Mouse (Mus musculus): ENCODE results near the gene 2310057N15Rik. TPM values are rescaled to one million over a fixed set of nuclear protein-coding genes. Genes with fewer than 3 reads are reported as not detected.

The 2310057N15Rik gene
- not detected in 2 replicates for polyA plus RNA-seq (2012; ENCODE audit: low replicate concordance)

GRCm38 (mm10) chr16:88774106-88774505 lies at the start of gene 2310057N15Rik:
TSS of gene 2310057N15Rik (minus strand) at chr16:88774206.

DNA sequence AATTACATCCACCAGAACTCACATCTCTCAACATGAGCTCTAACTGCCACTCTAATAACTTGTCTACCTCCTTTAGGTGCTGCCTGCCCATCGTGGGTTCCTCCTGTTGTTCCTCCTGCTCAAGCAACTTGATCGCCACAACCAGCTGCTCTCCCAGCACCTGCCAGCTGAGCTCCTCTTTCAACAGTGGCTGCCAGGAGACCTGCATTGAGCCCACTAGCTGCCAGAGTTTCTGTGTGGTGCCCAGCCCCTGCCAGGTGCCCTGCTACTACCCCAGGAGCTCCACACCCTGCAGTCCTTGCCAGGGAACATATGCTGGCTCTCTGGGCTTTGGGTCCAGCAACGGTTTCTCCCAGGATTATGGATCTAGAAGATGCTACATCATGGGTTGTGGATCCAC lies 46.1 kb upstream of the 2310057N15Rik start, which contains the start of gene Krtap15:
TSS of gene Krtap15 (plus strand) at position 150 of the 400 bp plus-strand sequence.

DNA sequence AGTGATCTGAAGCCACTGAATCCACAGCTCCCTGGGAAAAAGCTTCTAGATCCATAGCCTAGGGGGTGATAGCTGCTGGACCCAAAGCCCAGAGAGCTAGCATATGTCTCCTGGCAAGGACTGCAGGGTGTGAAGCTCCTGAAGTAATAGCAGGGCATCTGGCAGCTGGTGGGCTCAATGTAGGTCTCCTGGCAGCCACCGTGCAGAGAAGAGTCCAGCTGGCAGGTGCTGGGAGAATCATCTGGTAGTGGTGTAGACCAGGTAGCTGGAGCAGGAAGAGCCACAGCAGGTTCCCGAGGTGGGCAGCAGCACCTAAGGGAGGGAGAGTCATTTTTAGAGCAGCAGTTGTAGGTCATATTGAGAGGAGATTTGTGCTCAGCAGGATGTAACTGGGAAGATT lies 37.8 kb upstream of the 2310057N15Rik start, which contains the start of gene Gm20741:
TSS of gene Gm20741 (minus strand) at position 394 of the 400 bp plus-strand sequence.

GRCm38 (mm10) chr16:88777596-88777995 lies 3.6 kb upstream of the 2310057N15Rik start, which contains the start of gene Gm5965:
TSS of gene Gm5965 (plus strand) at chr16:88777896.

GRCm38 (mm10) chr16:88758547-88758946 lies 15.5 kb downstream of the 2310057N15Rik start, which contains the start of gene 2310034C09Rik:
TSS of gene 2310034C09Rik (plus strand) at chr16:88758847.

GRCm38 (mm10) chr16:88751535-88751934 lies 22.5 kb downstream of the 2310057N15Rik start, which contains the start of gene Krtap13:
TSS of gene Krtap13 (minus strand) at chr16:88751635.

DNA sequence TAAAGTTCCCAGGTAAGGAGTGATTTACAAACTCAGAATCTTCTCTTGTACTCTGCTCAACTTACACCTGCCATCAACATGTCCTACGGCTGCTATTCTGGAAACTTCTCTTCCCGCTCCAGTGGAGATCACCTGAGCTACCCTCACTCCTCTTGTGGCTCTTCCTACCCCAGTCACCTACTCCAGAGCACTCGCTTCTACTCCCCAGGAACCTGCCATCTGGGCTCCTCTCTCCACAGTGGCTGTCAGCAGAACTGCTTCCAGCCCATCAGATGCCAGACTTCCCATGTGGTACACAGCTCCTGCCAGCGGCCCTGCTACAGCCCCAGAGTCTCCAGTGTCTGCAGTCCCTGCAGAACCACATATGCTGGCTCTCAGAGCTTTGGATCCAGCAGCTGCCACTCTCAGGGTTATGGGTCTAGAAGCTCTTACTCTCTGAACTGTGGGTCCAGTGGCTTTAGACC lies 45.2 kb downstream of the 2310057N15Rik start, which contains the start of gene Krtap13-1:
TSS of gene Krtap13-1 (plus strand) at position 51 of the 464 bp plus-strand sequence.

Other genes with a start within 250 kb of the 2310057N15Rik start
- not detected in 2 replicates for gene Cldn8, start 211.0 kb downstream of the 2310057N15Rik start, polyA plus RNA-seq (2012; ENCODE audit: low replicate concordance)
- not detected in 2 replicates for gene Krtap24-1, start 161.9 kb downstream of the 2310057N15Rik start, polyA plus RNA-seq (2012; ENCODE audit: low replicate concordance)
- gene 2310079G19Rik, start 146.5 kb downstream of the 2310057N15Rik start, polyA plus RNA-seq (2012; ENCODE audit: low replicate concordance), result not detected in 2 replicates
- gene Krtap26-1, start 126.4 kb downstream of the 2310057N15Rik start, polyA plus RNA-seq (2012; ENCODE audit: low replicate concordance), result not detected in 2 replicates
- not detected in 2 replicates for gene Krtap27-1, start 102.5 kb downstream of the 2310057N15Rik start, polyA plus RNA-seq (2012; ENCODE audit: low replicate concordance)
- not detected in 2 replicates for gene 2310061N02Rik, start 66.2 kb downstream of the 2310057N15Rik start, polyA plus RNA-seq (2012; ENCODE audit: low replicate concordance)
- gene Krtap13-1, start 45.3 kb downstream of the 2310057N15Rik start, polyA plus RNA-seq (2012; ENCODE audit: low replicate concordance), result not detected in 2 replicates
- not detected in 2 replicates for gene Krtap13, start 22.6 kb downstream of the 2310057N15Rik start, polyA plus RNA-seq (2012; ENCODE audit: low replicate concordance)
- not detected in 2 replicates for gene 2310034C09Rik, start 15.4 kb downstream of the 2310057N15Rik start, polyA plus RNA-seq (2012; ENCODE audit: low replicate concordance)
- gene Gm5965, start 3.7 kb upstream of the 2310057N15Rik start, polyA plus RNA-seq (2012; ENCODE audit: low replicate concordance), result not detected in 2 replicates
- not detected in 2 replicates for gene Gm20741, start 38.0 kb upstream of the 2310057N15Rik start, polyA plus RNA-seq (2012; ENCODE audit: low replicate concordance)
- gene Krtap15, start 46.0 kb upstream of the 2310057N15Rik start, polyA plus RNA-seq (2012; ENCODE audit: low replicate concordance), result not detected in 2 replicates
- not detected in 2 replicates for gene Krtap14, start 51.9 kb upstream of the 2310057N15Rik start, polyA plus RNA-seq (2012; ENCODE audit: low replicate concordance)
- gene Krtap19-1, start 95.2 kb upstream of the 2310057N15Rik start, polyA plus RNA-seq (2012; ENCODE audit: low replicate concordance), result not detected in 2 replicates
- not detected in 2 replicates for gene Krtap19-2, start 100.1 kb upstream of the 2310057N15Rik start, polyA plus RNA-seq (2012; ENCODE audit: low replicate concordance)
- gene Krtap19-3, start 103.8 kb upstream of the 2310057N15Rik start, polyA plus RNA-seq (2012; ENCODE audit: low replicate concordance), result not detected in 2 replicates
- not detected in 2 replicates for gene Krtap19-4, start 110.9 kb upstream of the 2310057N15Rik start, polyA plus RNA-seq (2012; ENCODE audit: low replicate concordance)
- not detected in 2 replicates for gene Krtap19-5, start 122.3 kb upstream of the 2310057N15Rik start, polyA plus RNA-seq (2012; ENCODE audit: low replicate concordance)
- gene Krtap19-9b, start 158.1 kb upstream of the 2310057N15Rik start, polyA plus RNA-seq (2012; ENCODE audit: low replicate concordance), result not detected in 2 replicates
- gene Krtap16-3, start 188.7 kb upstream of the 2310057N15Rik start, polyA plus RNA-seq (2012; ENCODE audit: low replicate concordance), result not detected in 2 replicates
- not detected in 2 replicates for gene Krtap22-2, start 236.6 kb upstream of the 2310057N15Rik start, polyA plus RNA-seq (2012; ENCODE audit: low replicate concordance)
- not detected in 2 replicates for gene Gm10229, start 241.1 kb upstream of the 2310057N15Rik start, polyA plus RNA-seq (2012; ENCODE audit: low replicate concordance)

Data from leukemia stem cell, adult 10-12 weeks (primary cell).